Mouse (Mus musculus) liver, adult 2 months (tissue): ENCODE results near the gene Pafah2. TPM values are rescaled to one million over a fixed set of nuclear protein-coding genes. Genes with fewer than 3 reads are reported as not detected.
A peak's percentile ranks its signal among the peaks of the same experiment; 100 is the strongest.

Source experiments
- DNase-seq: peaks from one replicate; pipeline ENCODE4 v3.0.0-alpha.2; 2011; ENCODE audit warnings: low read depth, low spot score; ENCODE audit errors: extremely low read depth
- H3K27ac ChIP-seq: fragments of 200-500 bp; replicated peaks from 2 replicates; pipeline ENCODE4 v1.5.1; 2012; ENCODE audit warnings: low read depth, mild to moderate bottlenecking, control low read depth, inconsistent platforms, low read length; ENCODE audit not compliant: insufficient read depth
- H3K27me3 ChIP-seq: fragments of 200-500 bp; 2 replicates; pipeline ENCODE4 v1.6.1; 2012; ENCODE audit warnings: mild to moderate bottlenecking, moderate library complexity, low read length, inconsistent platforms; ENCODE audit not compliant: control insufficient read depth, insufficient read depth
- H3K36me3 ChIP-seq: fragments of 200-500 bp; 2 replicates; pipeline ENCODE4 v1.6.1; 2012; ENCODE audit warnings: low read length, inconsistent platforms; ENCODE audit not compliant: control insufficient read depth, insufficient read depth
- H3K4me1 ChIP-seq: fragments of 200-500 bp; 2 replicates; pipeline ENCODE4 v1.6.1; 2011; ENCODE audit warnings: low read length; ENCODE audit not compliant: control insufficient read depth, insufficient read depth
- H3K4me3 ChIP-seq: fragments of 200-500 bp; 2 replicates; pipeline ENCODE4 v1.5.1; 2011; ENCODE audit warnings: low read depth, mild to moderate bottlenecking, control low read depth, low read length, moderate library complexity; ENCODE audit not compliant: insufficient read depth
- H3K79me2 ChIP-seq: fragments of 200-500 bp; 2 replicates; pipeline ENCODE4 v1.6.1; 2012; ENCODE audit warnings: inconsistent platforms, mild to moderate bottlenecking, low read length, moderate library complexity; ENCODE audit not compliant: control insufficient read depth, insufficient read depth
- H3K9ac ChIP-seq: fragments of 200-500 bp; 2 replicates; pipeline ENCODE4 v1.6.1; 2012; ENCODE audit warnings: low read depth, mild to moderate bottlenecking, control low read depth, inconsistent platforms, low read length
- CTCF ChIP-seq: fragments of 200-500 bp; IDR thresholded peaks from 2 replicates; pipeline ENCODE4 v1.5.1; 2011; ENCODE audit warnings: low read depth, low read length, control low read depth
- POLR2A ChIP-seq: fragments of 200-500 bp; IDR thresholded peaks from 2 replicates; pipeline ENCODE4 v1.6.1; 2011; ENCODE audit warnings: low read length, control low read depth; ENCODE audit not compliant: insufficient read depth; ENCODE audit errors: extremely low read depth
- WGBS: fragments of 180-500 bp; shearing (Covaris S2); methylation state at CpG from one replicate; pipeline ENCODE4 v1.1.7; 2018; 5-methylcytosine and 5-hydroxymethylcytosine counted together
- polyA plus RNA-seq: library from polyadenylated mRNA; depleted of rRNA; stranded (reverse); fragments of >200 nt; gene quantifications from 2 replicates; pipeline ENCODE4 v1.2.3, GENCODE M21; 2012
- total RNA-seq: library from RNA; depleted of rRNA; stranded (reverse); fragments of >200 nt; gene quantifications from 2 replicates; pipeline ENCODE4 v1.2.3, GENCODE M21; 2014

Pafah2 gene
- total and polyA plus RNA-seq, 2 experiments, result 74.7 to 79.3 TPM

- 14% methylated on average over 22 of the region's 22 CpGs for WGBS
- DNase-seq, result peak; percentile 85
- H3K4me1 ChIP-seq, result peaks cover 7% of the 10 kb centered on the region
Measured at GRCm38 (mm10) chr4:134356591-134357460, 39.3 kb upstream of the Pafah2 start.

GRCm38 (mm10) chr4:134357461-134357771 lies 38.7 kb upstream of the Pafah2 start:
- Histone ChIP-seq H3K36me3 (no peaks in the 10 kb centered on the region), H3K27me3 (no peaks in the 10 kb centered on the region), H3K9ac (no peak overlapping the region), H3K27ac (no peak overlapping the region), H3K4me3 (no peak overlapping the region), H3K4me1 (peaks cover 7% of the 10 kb centered on the region), H3K79me2 (no peaks in the 10 kb centered on the region)
- TF ChIP-seq CTCF, result no peak
- TF ChIP-seq POLR2A, result no peak
- no peak for DNase-seq
- 27% methylated on average over 17 of the region's 17 CpGs for WGBS

More at GRCm38 (mm10) chr4:134356591-134357460, 39.3 kb upstream of the Pafah2 start:
- no peak overlapping the region for H3K4me3 ChIP-seq
- H3K36me3 ChIP-seq, result no peaks in the 10 kb centered on the region
- H3K9ac ChIP-seq, result no peak overlapping the region
- no peaks in the 10 kb centered on the region for H3K27me3 ChIP-seq
- TF ChIP-seq POLR2A (no peak), CTCF (peak; percentile 88)
- no peaks in the 10 kb centered on the region for H3K79me2 ChIP-seq
- no peak overlapping the region for H3K27ac ChIP-seq

GRCm38 (mm10) chr4:134359649-134360048 lies 36.5 kb upstream of the Pafah2 start:
- 95% methylated on average over 6 of the region's 6 CpGs for WGBS
- DNase-seq, result no peak
- Histone ChIP-seq H3K4me3 (no peak overlapping the region), H3K27ac (no peak overlapping the region), H3K79me2 (no peaks in the 10 kb centered on the region), H3K4me1 (peaks cover 7% of the 10 kb centered on the region), H3K9ac (no peak overlapping the region), H3K27me3 (no peaks in the 10 kb centered on the region), H3K36me3 (no peaks in the 10 kb centered on the region)
- TF ChIP-seq CTCF (no peak), POLR2A (no peak)

GRCm38 (mm10) chr4:134361215-134361614 lies 34.9 kb upstream of the Pafah2 start:
- Histone ChIP-seq H3K79me2 (no peaks in the 10 kb centered on the region), H3K4me1 (peaks cover 5% of the 10 kb centered on the region), H3K27me3 (no peaks in the 10 kb centered on the region), H3K27ac (no peak overlapping the region), H3K9ac (no peak overlapping the region), H3K4me3 (no peak overlapping the region), H3K36me3 (no peaks in the 10 kb centered on the region)
- DNase-seq, result no peak
- no peak for TF ChIP-seq POLR2A
- no peak for TF ChIP-seq CTCF
- WGBS, result 79% methylated on average over 5 of the region's 5 CpGs

GRCm38 (mm10) chr4:134362124-134362523 lies 34.0 kb upstream of the Pafah2 start:
- TF ChIP-seq CTCF (no peak), POLR2A (no peak)
- Histone ChIP-seq H3K79me2 (no peaks in the 10 kb centered on the region), H3K9ac (no peak overlapping the region), H3K27ac (no peak overlapping the region), H3K4me1 (peaks cover 4% of the 10 kb centered on the region), H3K27me3 (no peaks in the 10 kb centered on the region), H3K36me3 (no peaks in the 10 kb centered on the region), H3K4me3 (no peak overlapping the region)
- no peak for DNase-seq
- 71% methylated on average over 9 of the region's 9 CpGs for WGBS

- DNase-seq, result no peak
- H3K4me3 ChIP-seq, result no peak overlapping the region
- H3K27me3 ChIP-seq, result no peaks in the 10 kb centered on the region
- no peak overlapping the region for H3K9ac ChIP-seq
- WGBS, result 53% methylated on average over 9 of the region's 9 CpGs
- peaks cover under 1% of the 10 kb centered on the region; the same call in 1 of the 2 replicates for H3K4me1 ChIP-seq
- H3K36me3 ChIP-seq, result no peaks in the 10 kb centered on the region
- TF ChIP-seq CTCF, result no peak
- H3K27ac ChIP-seq, result no peak overlapping the region
- H3K79me2 ChIP-seq, result no peaks in the 10 kb centered on the region
Measured at GRCm38 (mm10) chr4:134362586-134362985, 33.5 kb upstream of the Pafah2 start.
